Mouse (Mus musculus) heart, embryonic 14.5 days (tissue): ENCODE measurements around the gene Tmem274. TPM values are rescaled to one million over a fixed set of nuclear protein-coding genes. Genes with fewer than 3 reads are reported as not detected.

ENCODE experiments used
- ATAC-seq: fragments of 200-750 bp; cut with Nextera tagmentation; 2 replicates; pipeline ENCODE4 v1.8.0; 2017; ENCODE audit warnings: low read depth, moderate TSS enrichment; ENCODE audit not compliant: insufficient number of reproducible peaks, insufficient read depth, low FRiP score
- H3K27ac ChIP-seq, 2 experiments: fragments of 200-500 bp in 1 of 2; fragments of 300-500 bp in 1 of 2; sonication (generic) in 1 of 2; replicated peaks in 1 of 2; 2 replicates each; pipeline ENCODE4 v1.5.1; 2012 to 2014; ENCODE audit warnings: low read depth in 2 of 2, low read length in 2 of 2, control low read depth in 1 of 2, mild to moderate bottlenecking in 1 of 2, mixed read lengths in 1 of 2; ENCODE audit not compliant: control insufficient read depth in 1 of 2, insufficient read depth in 1 of 2
- H3K27me3 ChIP-seq: fragments of 300-500 bp; sonication (generic); 2 replicates; pipeline ENCODE4 v1.6.1; 2014; ENCODE audit warnings: mild to moderate bottlenecking, low read length, control low read depth; ENCODE audit not compliant: control insufficient read depth, insufficient read depth
- H3K36me3 ChIP-seq: fragments of 300-500 bp; sonication (generic); 2 replicates; pipeline ENCODE4 v1.6.1; 2014; ENCODE audit warnings: mild to moderate bottlenecking, control low read depth, low read length, mixed read lengths; ENCODE audit not compliant: control insufficient read depth, insufficient read depth
- H3K4me1 ChIP-seq, 2 experiments: fragments of 200-500 bp in 1 of 2; fragments of 300-500 bp in 1 of 2; sonication (generic) in 1 of 2; 2 replicates each; pipeline ENCODE4 v1.6.1; 2012 to 2014; ENCODE audit warnings: low read length in 2 of 2, control low read depth in 1 of 2, mixed read lengths in 1 of 2; ENCODE audit not compliant: control insufficient read depth in 2 of 2, insufficient read depth in 2 of 2
- H3K4me2 ChIP-seq: fragments of 300-500 bp; sonication (generic); 2 replicates; pipeline ENCODE4 v1.6.1; 2014; ENCODE audit warnings: mild to moderate bottlenecking, low read length
- H3K4me3 ChIP-seq, 2 experiments: fragments of 200-500 bp in 1 of 2; fragments of 300-500 bp in 1 of 2; sonication (generic) in 1 of 2; 2 replicates each; pipeline ENCODE4 v1.5.1; 2012 to 2014; ENCODE audit warnings: low read length in 2 of 2, mild to moderate bottlenecking in 2 of 2, control low read depth in 1 of 2, low read depth in 1 of 2, moderate library complexity in 1 of 2; ENCODE audit not compliant: control insufficient read depth in 1 of 2, insufficient read depth in 1 of 2
- H3K9ac ChIP-seq: fragments of 300-500 bp; sonication (generic); 2 replicates; pipeline ENCODE4 v1.6.1; 2014; ENCODE audit warnings: mild to moderate bottlenecking, low read length
- H3K9me3 ChIP-seq: fragments of 300-500 bp; sonication (generic); 2 replicates; pipeline ENCODE4 v1.6.1; 2016; ENCODE audit warnings: low read length, control low read depth; ENCODE audit not compliant: control insufficient read depth
- WGBS: fragments of 180-500 bp; shearing (Covaris S2); extraction: QIAGEN DNeasy Blood & Tissue Kit; methylation state at CpG from one replicate; pipeline ENCODE4 v1.1.7; 2014; 5-methylcytosine and 5-hydroxymethylcytosine counted together
- polyA plus RNA-seq: library from polyadenylated mRNA; unstranded; fragments of >200 nt; fragmentation: Nextera tagmentation; extraction: Ambion mirVana; gene quantifications from 2 replicates; pipeline ENCODE4 v1.2.1, GENCODE M21; 2014

The Tmem274 gene
- polyA plus RNA-seq, 1 experiment from 2014 or later = not detected

- no peak for ATAC-seq
- H3K36me3 ChIP-seq = no peaks in the 10 kb centered on the region
- H3K4me2 ChIP-seq = no peak overlapping the region
- no peaks in the 10 kb centered on the region for H3K27me3 ChIP-seq
- H3K9me3 ChIP-seq = no peaks in the 10 kb centered on the region
- no peak overlapping the region for H3K27ac ChIP-seq
- H3K4me1 ChIP-seq = no peaks in the 10 kb centered on the region
- no peak overlapping the region for H3K9ac ChIP-seq
- 71% methylated on average over 7 of the region's 7 CpGs for WGBS
- H3K4me3 ChIP-seq = no peak overlapping the region
Observed at GRCm38 (mm10) chr4:149512072-149512471, 34.9 kb downstream of the Tmem274 start.

- Histone ChIP-seq H3K27me3 (no peaks in the 10 kb centered on the region), H3K36me3 (no peaks in the 10 kb centered on the region), H3K4me2 (no peak overlapping the region), H3K4me1 (peaks cover 0 to 5% of the 10 kb centered on the region in 2 experiments; a peak in 1 of 4 replicates), H3K4me3 (no peak overlapping the region), H3K9me3 (no peaks in the 10 kb centered on the region), H3K9ac (no peak overlapping the region), H3K27ac (no peak overlapping the region)
- ATAC-seq = no peak
- WGBS = 88% methylated on average over 5 of the region's 5 CpGs
Observed at GRCm38 (mm10) chr4:149515706-149516105, 38.5 kb downstream of the Tmem274 start.

- Histone ChIP-seq H3K27me3 (no peaks in the 10 kb centered on the region), H3K36me3 (no peaks in the 10 kb centered on the region), H3K9ac (peak within 1 kb of the TSS; percentile 96), H3K4me1 (peaks cover 8 to 10% of the 10 kb centered on the region in 2 experiments; a peak in 3 of 4 replicates), H3K4me2 (peak within 1 kb of the TSS; percentile 95), H3K4me3 (peak within 1 kb of the TSS; percentile 54 to 89), H3K27ac (peak within 1 kb of the TSS in 1 of 2 experiments; percentile 72; a peak in 1 of 4 replicates), H3K9me3 (no peaks in the 10 kb centered on the region)
- under 1% methylated on average over 41 of the region's 46 CpGs for WGBS
- peak; percentile 98 for ATAC-seq
Observed at GRCm38 (mm10) chr4:149517868-149518340, 40.7 kb downstream of the Tmem274 start, which contains the start of gene Ctnnbip1. Ctnnbip1 (plus strand) TSS chr4:149518236.

GRCm38 (mm10) chr4:149518351-149519220 is 41.4 kb downstream of the Tmem274 start:
- no peaks in the 10 kb centered on the region for H3K36me3 ChIP-seq
- WGBS = 5% methylated on average over 42 of the region's 52 CpGs
- peak overlapping the region in 1 of 2 experiments; percentile 72; a peak in 1 of 4 replicates for H3K27ac ChIP-seq
- H3K27me3 ChIP-seq = no peaks in the 10 kb centered on the region
- H3K9me3 ChIP-seq = no peaks in the 10 kb centered on the region
- H3K4me2 ChIP-seq = peak overlapping the region; percentile 95
- peak overlapping the region; percentile 54 to 89 for H3K4me3 ChIP-seq
- peaks cover 12 to 17% of the 10 kb centered on the region in 2 experiments for H3K4me1 ChIP-seq
- ATAC-seq = no peak
- H3K9ac ChIP-seq = peak overlapping the region; percentile 96

GRCm38 (mm10) chr4:149521258-149521657 is 44.1 kb downstream of the Tmem274 start:
- H3K4me3 ChIP-seq = no peak overlapping the region
- no peak overlapping the region for H3K4me2 ChIP-seq
- no peak for ATAC-seq
- no peak overlapping the region for H3K27ac ChIP-seq
- no peaks in the 10 kb centered on the region for H3K9me3 ChIP-seq
- 65% methylated on average over 10 of the region's 10 CpGs for WGBS
- peaks cover 27 to 41% of the 10 kb centered on the region in 2 experiments for H3K4me1 ChIP-seq
- H3K27me3 ChIP-seq = no peaks in the 10 kb centered on the region
- H3K9ac ChIP-seq = no peak overlapping the region
- H3K36me3 ChIP-seq = no peaks in the 10 kb centered on the region

GRCm38 (mm10) chr4:149523961-149524360 is 46.8 kb downstream of the Tmem274 start:
- Histone ChIP-seq H3K9ac (no peak overlapping the region), H3K4me1 (peaks cover 31 to 47% of the 10 kb centered on the region in 2 experiments), H3K27me3 (no peaks in the 10 kb centered on the region), H3K36me3 (no peaks in the 10 kb centered on the region), H3K27ac (no peak overlapping the region), H3K4me3 (no peak overlapping the region), H3K4me2 (no peak overlapping the region), H3K9me3 (no peaks in the 10 kb centered on the region)
- ATAC-seq = no peak
- WGBS = 80% methylated on average over 6 of the region's 6 CpGs

GRCm38 (mm10) chr4:149525170-149525569 is 48.0 kb downstream of the Tmem274 start:
- 80% methylated on average over 4 of the region's 4 CpGs for WGBS
- Histone ChIP-seq H3K4me3 (no peak overlapping the region), H3K4me1 (peaks cover 40 to 57% of the 10 kb centered on the region in 2 experiments), H3K36me3 (no peaks in the 10 kb centered on the region), H3K9me3 (no peaks in the 10 kb centered on the region), H3K9ac (peak overlapping the region; percentile 44), H3K4me2 (no peak overlapping the region), H3K27ac (peak overlapping the region; percentile 10 to 51; a peak in 2 of 4 replicates), H3K27me3 (no peaks in the 10 kb centered on the region)
- ATAC-seq = no peak
